Mouse (Mus musculus): ENCODE measurements at regions not wholly inside any gene's neighbourhood (a gene's known extent, or its start where the extent isn't known, plus 50 kb on each side); places are given as distances from the start of the nearest gene placed in this dataset. TPM values are rescaled to one million over a fixed set of nuclear protein-coding genes. Genes with fewer than 3 reads are reported as not detected.

GRCm38 (mm10) chr10:85320971-85321370, 65.6 kb upstream of the Btbd11 start:
- Histone ChIP-seq H3K27ac (ENCODE audit: low read depth) (no peak overlapping the region), H3K4me3 (ENCODE audit: low read depth, low read length) (no peak overlapping the region), H3K36me3 (replicated peaks; ENCODE audit: insufficient read depth, low read length) (no peaks in the 10 kb centered on the region), H3K9ac (replicated peaks) (no peak overlapping the region), H3K9me3 (ENCODE audit: low read length) (no peaks in the 10 kb centered on the region), H3K27me3 (ENCODE audit: insufficient read depth, low read length) (no peaks in the 10 kb centered on the region), H3K4me1 (ENCODE audit: insufficient read depth) (no peaks in the 10 kb centered on the region), H3K4me2 (ENCODE audit: low read depth, low read length) (no peak overlapping the region)
- WGBS (ENCODE audit: insufficient replicate concordance), result 60% methylated on average over 1 of the region's 1 CpGs
- TF ChIP-seq EP300 (IDR thresholded peaks at IDR 0.05; ENCODE audit: low read depth) (no peak), CTCF (IDR thresholded peaks at IDR 0.05; ENCODE audit: low read depth) (no peak)
- DNase-seq (no peak), ATAC-seq (no peak)

- Histone ChIP-seq H3K9me3 (ENCODE audit: low read length) (no peaks in the 10 kb centered on the region), H3K4me2 (ENCODE audit: low read depth, low read length) (no peak overlapping the region), H3K36me3 (replicated peaks; ENCODE audit: insufficient read depth, low read length) (no peaks in the 10 kb centered on the region), H3K9ac (replicated peaks) (no peak overlapping the region), H3K27ac (ENCODE audit: low read depth) (no peak overlapping the region), H3K27me3 (ENCODE audit: insufficient read depth, low read length) (no peaks in the 10 kb centered on the region), H3K4me3 (ENCODE audit: low read depth, low read length) (no peak overlapping the region), H3K4me1 (ENCODE audit: insufficient read depth) (no peaks in the 10 kb centered on the region)
- WGBS (ENCODE audit: insufficient replicate concordance), result 79% methylated on average over 3 of the region's 3 CpGs
- TF ChIP-seq EP300 (IDR thresholded peaks at IDR 0.05; ENCODE audit: low read depth), result no peak
- no peak for TF ChIP-seq CTCF (IDR thresholded peaks at IDR 0.05; ENCODE audit: low read depth)
- DNase-seq (no peak), ATAC-seq (no peak)
Observed at GRCm38 (mm10) chr10:85322280-85322679, 64.3 kb upstream of the Btbd11 start.

- no peak overlapping the region for H3K9ac ChIP-seq (replicated peaks)
- no peak for ATAC-seq
- WGBS (ENCODE audit: insufficient replicate concordance), result 72% methylated on average over 3 of the region's 3 CpGs
Observed at GRCm38 (mm10) chr10:85329382-85329781, 57.2 kb upstream of the Btbd11 start.

GRCm38 (mm10) chr10:85330938-85331691, 55.5 kb upstream of the Btbd11 start:
- no peak for ATAC-seq
- no peak overlapping the region for H3K4me3 ChIP-seq (ENCODE audit: low read depth, low read length)
- H3K27ac ChIP-seq (ENCODE audit: low read depth), result no peak overlapping the region
- no peak overlapping the region for H3K9ac ChIP-seq (replicated peaks)
- peak; percentile 27 for DNase-seq
- no peak overlapping the region for H3K4me2 ChIP-seq (ENCODE audit: low read depth, low read length)
- TF ChIP-seq EP300 (IDR thresholded peaks at IDR 0.05; ENCODE audit: low read depth) (no peak), CTCF (IDR thresholded peaks at IDR 0.05; ENCODE audit: low read depth) (no peak)
- no peaks in the 10 kb centered on the region for H3K27me3 ChIP-seq (ENCODE audit: insufficient read depth, low read length)
- no peaks in the 10 kb centered on the region for H3K4me1 ChIP-seq (ENCODE audit: insufficient read depth)
- 15% methylated on average over 13 of the region's 13 CpGs for WGBS (ENCODE audit: insufficient replicate concordance)
- H3K36me3 ChIP-seq (replicated peaks; ENCODE audit: insufficient read depth, low read length), result no peaks in the 10 kb centered on the region
- H3K9me3 ChIP-seq (ENCODE audit: low read length), result no peaks in the 10 kb centered on the region

More at GRCm38 (mm10) chr10:85329382-85329781, 57.2 kb upstream of the Btbd11 start:
- Histone ChIP-seq H3K27ac (ENCODE audit: low read depth) (no peak overlapping the region), H3K4me3 (ENCODE audit: low read depth, low read length) (no peak overlapping the region), H3K4me1 (ENCODE audit: insufficient read depth) (no peaks in the 10 kb centered on the region), H3K4me2 (ENCODE audit: low read depth, low read length) (no peak overlapping the region), H3K9me3 (ENCODE audit: low read length) (no peaks in the 10 kb centered on the region), H3K27me3 (ENCODE audit: insufficient read depth, low read length) (no peaks in the 10 kb centered on the region), H3K36me3 (replicated peaks; ENCODE audit: insufficient read depth, low read length) (no peaks in the 10 kb centered on the region)
- DNase-seq, result no peak
- no peak for TF ChIP-seq CTCF (IDR thresholded peaks at IDR 0.05; ENCODE audit: low read depth)
- no peak for TF ChIP-seq EP300 (IDR thresholded peaks at IDR 0.05; ENCODE audit: low read depth)

Small RNA genes in the stretch of these regions (microRNA-seq; reads per million reads assigned to microRNA genes)
- not detected for gene Gm27392
